Mouse (Mus musculus) myocyte (in vitro differentiated cells): ENCODE results near the gene Bicc1. TPM values are rescaled to one million over a fixed set of nuclear protein-coding genes. Genes with fewer than 3 reads are reported as not detected.

Experiments
- H3K27me3 ChIP-seq: one replicate; pipeline ENCODE4 v1.6.1; 2011; ENCODE audit not compliant: control insufficient read depth, insufficient read depth, insufficient read length
- H3K36me3 ChIP-seq: one replicate; pipeline ENCODE4 v1.6.1; 2011; ENCODE audit not compliant: control insufficient read depth, insufficient read depth
- H3K4me2 ChIP-seq: one replicate; pipeline ENCODE4 v1.6.1; 2011; ENCODE audit warnings: low read depth, control low read depth
- H3K4me3 ChIP-seq: one replicate; pipeline ENCODE4 v1.5.1; 2011; ENCODE audit warnings: mild to moderate bottlenecking, control low read depth, moderate library complexity
- H3K79me2 ChIP-seq: one replicate; pipeline ENCODE4 v1.6.1; 2011; ENCODE audit not compliant: control insufficient read depth, insufficient read depth
- H3ac ChIP-seq: one replicate; pipeline ENCODE4 v1.6.1; 2011; ENCODE audit not compliant: control insufficient read depth, insufficient read length
- CEBPB ChIP-seq: IDR thresholded peaks from 2 replicates; pipeline ENCODE4 v1.6.1; 2011; ENCODE audit warnings: mild to moderate bottlenecking, moderate library complexity; ENCODE audit not compliant: poor library complexity, insufficient read depth, severe bottlenecking
- E2F4 ChIP-seq: IDR thresholded peaks from one replicate; pipeline ENCODE4 v1.6.1; 2011; ENCODE audit warnings: mild to moderate bottlenecking, control low read depth, moderate library complexity; ENCODE audit not compliant: insufficient read depth
- MAX ChIP-seq: IDR thresholded peaks from one replicate; pipeline ENCODE4 v1.6.1; 2011; ENCODE audit warnings: low read depth, mild to moderate bottlenecking, control low read depth
- MYOD1 ChIP-seq, 3 experiments: IDR thresholded peaks; one replicate each; pipeline ENCODE4 v1.6.1; 2011; ENCODE audit warnings: control low read depth in 2 of 3, low read depth in 2 of 3, mild to moderate bottlenecking in 2 of 3, moderate library complexity in 1 of 3; ENCODE audit not compliant: insufficient read length in 2 of 3, control insufficient read depth in 1 of 3
- MYOG ChIP-seq, 3 experiments: IDR thresholded peaks; one replicate each; pipeline ENCODE4 v1.6.1; 2011; ENCODE audit warnings: control low read depth in 2 of 3, low read depth in 2 of 3, mild to moderate bottlenecking in 2 of 3; ENCODE audit not compliant: insufficient read length in 2 of 3, control insufficient read depth in 1 of 3, insufficient read depth in 1 of 3
- POLR2A ChIP-seq: IDR thresholded peaks from one replicate; pipeline ENCODE4 v1.6.1; 2011; ENCODE audit warnings: low read depth, mild to moderate bottlenecking, control low read depth, moderate library complexity; ENCODE audit not compliant: insufficient read length
- POLR2AphosphoS2 ChIP-seq: IDR thresholded peaks from one replicate; pipeline ENCODE4 v1.6.1; 2011; ENCODE audit warnings: low read depth, control low read depth; ENCODE audit not compliant: insufficient read length
- REST ChIP-seq: IDR thresholded peaks from one replicate; pipeline ENCODE4 v1.6.1; 2011; ENCODE audit warnings: mild to moderate bottlenecking, control low read depth, moderate library complexity; ENCODE audit not compliant: insufficient read depth, insufficient read length
- SRF ChIP-seq: IDR thresholded peaks from one replicate; pipeline ENCODE4 v1.6.1; 2011; ENCODE audit warnings: low read depth; ENCODE audit not compliant: control insufficient read depth, insufficient read length
- TCF12 ChIP-seq: IDR thresholded peaks from one replicate; pipeline ENCODE4 v1.6.1; 2011; ENCODE audit warnings: mild to moderate bottlenecking, control low read depth; ENCODE audit not compliant: poor library complexity, insufficient read depth, severe bottlenecking
- TCF3 ChIP-seq: IDR thresholded peaks from one replicate; pipeline ENCODE4 v1.6.1; 2011; ENCODE audit warnings: low read depth, control low read depth; ENCODE audit not compliant: insufficient read length
- USF1 ChIP-seq: IDR thresholded peaks from one replicate; pipeline ENCODE4 v1.6.1; 2011; ENCODE audit warnings: low read depth, mild to moderate bottlenecking, control low read depth, moderate library complexity
- polyA plus RNA-seq: library from polyadenylated mRNA; unstranded; fragments of >200 nt; fragmentation: generic; extraction: Trizol; gene quantifications from one replicate; pipeline ENCODE4 v1.2.1, GENCODE M21; 2012; ENCODE audit warnings: missing spikeins

Gene Bicc1
- polyA plus RNA-seq, 1 experiment = 4.6 TPM

DNA sequence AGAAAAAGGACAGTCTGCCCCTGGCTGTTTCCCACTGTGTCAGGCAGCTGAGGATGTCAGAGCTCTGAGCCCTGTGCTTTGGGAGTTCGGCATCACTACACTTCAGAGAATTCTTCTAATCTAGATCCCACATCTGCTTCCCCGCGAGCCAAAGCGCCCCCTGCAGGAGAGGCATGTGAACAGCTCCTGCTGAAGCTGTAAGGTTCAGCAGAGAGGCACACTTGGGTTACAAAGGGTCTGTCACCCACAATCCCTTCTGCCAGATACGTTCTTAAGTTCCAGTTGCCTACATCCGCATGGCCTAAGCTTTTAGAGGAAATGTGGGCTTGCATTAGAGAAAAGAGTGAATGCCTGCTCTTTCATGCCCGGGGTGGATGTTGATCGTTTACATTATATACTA lies 283.4 kb downstream of the Bicc1 start:
- H3K79me2 ChIP-seq = no peaks in the 10 kb centered on the region
- H3K4me3 ChIP-seq = no peak overlapping the region
- no peaks in the 10 kb centered on the region for H3K27me3 ChIP-seq
- H3ac ChIP-seq = no peak overlapping the region
- no peak for TF ChIP-seq MYOD1 (IDR thresholded peaks at IDR 0.05; ENCODE audit: control insufficient read depth in 1 of 3, insufficient read length in 2 of 3, low read depth in 2 of 3)
- no peak for TF ChIP-seq E2F4
- TF ChIP-seq TCF3 = no peak
- no peak for TF ChIP-seq POLR2AphosphoS2
- no peak for TF ChIP-seq SRF
- TF ChIP-seq CEBPB = no peak
- TF ChIP-seq MYOG (IDR thresholded peaks at IDR 0.05; ENCODE audit: control insufficient read depth in 1 of 3, insufficient read depth in 1 of 3, insufficient read length in 2 of 3, low read depth in 2 of 3) = no peak
- no peak for TF ChIP-seq MAX
- no peak for TF ChIP-seq POLR2A
- TF ChIP-seq REST = no peak
- TF ChIP-seq TCF12 = no peak
- TF ChIP-seq USF1 = no peak
- no peaks in the 10 kb centered on the region for H3K36me3 ChIP-seq
- H3K4me2 ChIP-seq = no peak overlapping the region

DNA sequence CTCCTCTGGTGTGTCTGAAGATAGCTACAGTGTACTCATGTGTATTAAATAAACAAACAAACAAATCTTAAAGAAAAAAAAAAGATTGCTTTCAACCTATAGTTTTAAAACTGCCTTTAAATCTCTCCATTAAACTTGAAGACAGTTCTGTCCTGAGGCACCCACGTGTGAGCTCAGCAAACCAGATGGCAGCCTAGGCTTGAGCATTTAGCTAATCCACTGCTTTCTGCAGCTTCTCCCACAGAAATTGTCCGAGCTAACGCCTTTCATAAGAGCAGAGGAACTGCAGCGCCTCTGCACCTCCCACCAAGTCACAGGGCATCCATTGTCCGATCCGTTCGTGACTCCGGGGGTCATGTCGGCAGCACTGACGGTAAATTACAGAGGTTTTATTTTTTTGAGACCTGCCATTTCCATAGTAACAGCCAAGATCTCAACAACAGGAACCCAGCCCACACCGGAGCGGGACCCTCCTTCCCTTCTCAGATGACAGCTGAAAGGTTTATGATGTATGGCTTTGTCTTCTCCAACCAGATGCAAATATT lies 284.4 kb downstream of the Bicc1 start:
- Histone ChIP-seq H3K4me2 (no peak overlapping the region), H3K36me3 (no peaks in the 10 kb centered on the region), H3ac (no peak overlapping the region), H3K79me2 (no peaks in the 10 kb centered on the region), H3K27me3 (no peaks in the 10 kb centered on the region), H3K4me3 (no peak overlapping the region)
- TF ChIP-seq SRF (no peak), MYOD1 (IDR thresholded peaks at IDR 0.05; ENCODE audit: control insufficient read depth in 1 of 3, insufficient read length in 2 of 3, low read depth in 2 of 3) (no peak), REST (no peak), TCF12 (no peak), USF1 (no peak), E2F4 (no peak), MYOG (IDR thresholded peaks at IDR 0.05; ENCODE audit: control insufficient read depth in 1 of 3, insufficient read depth in 1 of 3, insufficient read length in 2 of 3, low read depth in 2 of 3) (no peak), POLR2AphosphoS2 (no peak), CEBPB (no peak), MAX (no peak), TCF3 (no peak), POLR2A (no peak)

Other genes starting within 250 kb of the Bicc1 start
- gene Tfam, start 78.6 kb upstream of the Bicc1 start, polyA plus RNA-seq = 26.7 TPM
- gene Ube2d1, start 125.6 kb upstream of the Bicc1 start, polyA plus RNA-seq = 69.3 TPM
- gene Cisd1, start 185.3 kb upstream of the Bicc1 start, polyA plus RNA-seq = 124 TPM
- gene Ipmk, start 188.1 kb upstream of the Bicc1 start, polyA plus RNA-seq = 7.4 TPM